Mouse (Mus musculus): ENCODE data around the gene Ttc29.

Gene Ttc29

GRCm38 (mm10) chr8:78278598-78278997, 65.5 kb downstream of the Ttc29 start:
- DNase-seq (ENCODE audit: low read depth, low spot score) = no peak

GRCm38 (mm10) chr8:78284805-78285204, 71.7 kb downstream of the Ttc29 start:
- no peak for DNase-seq (ENCODE audit: low read depth, low spot score)

GRCm38 (mm10) chr8:78285366-78285765, 72.3 kb downstream of the Ttc29 start:
- no peak for DNase-seq (ENCODE audit: low read depth, low spot score)

GRCm38 (mm10) chr8:78289374-78289971, 76.4 kb downstream of the Ttc29 start:
- no peak for DNase-seq (ENCODE audit: low read depth, low spot score)

- no peak for DNase-seq (ENCODE audit: low read depth, low spot score)
These were observed 77.2 kb downstream of the Ttc29 start for GRCm38 (mm10) chr8:78290274-78290673.

- DNase-seq (ENCODE audit: low read depth, low spot score) = no peak
These were observed 82.4 kb downstream of the Ttc29 start for GRCm38 (mm10) chr8:78295494-78295893.

- DNase-seq (ENCODE audit: low read depth, low spot score) = no peak
These were observed 90.5 kb downstream of the Ttc29 start for GRCm38 (mm10) chr8:78303579-78303978.

- no peak for DNase-seq (ENCODE audit: low read depth, low spot score)
These were observed 93.5 kb downstream of the Ttc29 start for GRCm38 (mm10) chr8:78306604-78307003.

GRCm38 (mm10) chr8:78307131-78307530, 94.0 kb downstream of the Ttc29 start:
- DNase-seq (ENCODE audit: low read depth, low spot score) = no peak

- DNase-seq (ENCODE audit: low read depth, low spot score) = no peak
These were observed 96.4 kb downstream of the Ttc29 start for GRCm38 (mm10) chr8:78309539-78309938.

GRCm38 (mm10) chr8:78315576-78315975, 102.5 kb downstream of the Ttc29 start:
- no peak for DNase-seq (ENCODE audit: low read depth, low spot score)

GRCm38 (mm10) chr8:78317666-78318065, 104.6 kb downstream of the Ttc29 start:
- no peak for DNase-seq (ENCODE audit: low read depth, low spot score)

GRCm38 (mm10) chr8:78323391-78323790, 110.3 kb downstream of the Ttc29 start:
- DNase-seq (ENCODE audit: low read depth, low spot score) = no peak

- no peak for DNase-seq (ENCODE audit: low read depth, low spot score)
These were observed 127.8 kb downstream of the Ttc29 start for GRCm38 (mm10) chr8:78340689-78341529.

- DNase-seq (ENCODE audit: low read depth, low spot score) = no peak
These were observed 129.1 kb downstream of the Ttc29 start for GRCm38 (mm10) chr8:78342151-78342550.

- DNase-seq (ENCODE audit: low read depth, low spot score) = no peak
These were observed 130.9 kb downstream of the Ttc29 start for GRCm38 (mm10) chr8:78344006-78344405.

GRCm38 (mm10) chr8:78345705-78346104, 132.6 kb downstream of the Ttc29 start:
- DNase-seq (ENCODE audit: low read depth, low spot score) = no peak

GRCm38 (mm10) chr8:78346131-78346621, 133.1 kb downstream of the Ttc29 start:
- no peak for DNase-seq (ENCODE audit: low read depth, low spot score)

- no peak for DNase-seq (ENCODE audit: low read depth, low spot score)
These were observed 140.8 kb downstream of the Ttc29 start for GRCm38 (mm10) chr8:78353902-78354301.

- DNase-seq (ENCODE audit: low read depth, low spot score) = no peak
These were observed 141.7 kb downstream of the Ttc29 start for GRCm38 (mm10) chr8:78354801-78355200.

GRCm38 (mm10) chr8:78390756-78391155, 177.7 kb downstream of the Ttc29 start:
- no peak for DNase-seq (ENCODE audit: low read depth, low spot score)

GRCm38 (mm10) chr8:78419272-78419671, 206.2 kb downstream of the Ttc29 start:
- no peak for DNase-seq (ENCODE audit: low read depth, low spot score)

- no peak for DNase-seq (ENCODE audit: low read depth, low spot score)
These were observed 207.0 kb downstream of the Ttc29 start for GRCm38 (mm10) chr8:78420101-78420503.
